Mouse (Mus musculus): ENCODE results near the gene Hrk.

GRCm38 (mm10) chr5:118236891-118237290 lies 72.4 kb downstream of the Hrk start:
- TF ChIP-seq CTCF (IDR thresholded peaks at IDR 0.05; ENCODE audit: low read depth) (no peak), EP300 (IDR thresholded peaks at IDR 0.05; ENCODE audit: low read depth) (no peak)
